Mouse (Mus musculus): ENCODE data around the gene Myrip. TPM values are rescaled to one million over a fixed set of nuclear protein-coding genes. Genes with fewer than 3 reads are reported as not detected.
"Not testable (repeated sequence)": the region's sequence is repeated elsewhere in the genome, so short reads cannot be mapped to it uniquely, and the experiment has no call there.

Myrip gene
- not detected in 2 replicates for total RNA-seq (2015; ENCODE audit: low replicate concordance)
- not detected in 2 replicates for total RNA-seq (2017; ENCODE audit: low replicate concordance)

DNA sequence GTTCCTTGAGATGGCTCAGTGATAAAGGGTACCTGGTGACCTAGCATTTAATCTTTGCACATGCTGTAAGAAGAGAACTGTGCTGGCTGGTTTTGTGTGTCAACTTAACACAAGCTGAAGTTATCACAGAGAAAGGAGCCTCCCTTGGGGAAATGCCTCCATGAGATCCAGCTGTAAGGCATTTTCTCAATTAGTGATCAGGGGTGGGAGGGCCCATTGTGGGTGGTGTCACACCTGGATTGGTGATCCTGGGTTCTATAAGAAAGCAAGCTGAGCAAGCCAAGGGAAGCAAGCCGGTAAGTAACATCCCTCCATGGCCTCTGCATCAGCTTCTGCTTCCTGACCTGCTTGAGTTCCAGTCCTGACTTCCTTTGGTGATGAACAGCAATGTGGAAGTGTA is at the start of gene Myrip:
TSS of gene Myrip (plus strand) at position 301 of the 400 bp plus-strand sequence.
- not testable (repeated sequence) for ATAC-seq (replicated peaks; ENCODE audit: low FRiP score, poor library complexity, severe bottlenecking)

DNA sequence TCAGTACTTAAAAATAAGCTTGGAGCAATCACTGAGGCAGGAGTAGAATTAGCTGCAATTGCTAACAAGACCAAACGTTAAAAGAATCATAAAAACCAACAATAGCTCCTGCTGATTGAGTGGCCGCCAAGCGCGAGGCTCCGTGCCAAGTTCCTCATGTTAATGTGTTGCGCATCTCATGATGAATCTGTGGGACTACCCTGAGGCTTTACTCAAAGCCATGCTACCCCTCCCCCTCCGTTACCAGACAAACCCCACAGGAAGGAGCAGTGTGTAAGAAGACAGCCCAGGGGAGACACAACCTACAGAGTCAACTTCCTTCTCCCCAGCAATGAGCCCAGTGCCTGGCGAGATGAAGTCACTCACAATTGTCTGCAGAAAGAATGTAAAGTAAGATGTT is 41.5 kb upstream of the Myrip start:
- ATAC-seq (replicated peaks; ENCODE audit: low FRiP score, poor library complexity, severe bottlenecking) = no peak

DNA sequence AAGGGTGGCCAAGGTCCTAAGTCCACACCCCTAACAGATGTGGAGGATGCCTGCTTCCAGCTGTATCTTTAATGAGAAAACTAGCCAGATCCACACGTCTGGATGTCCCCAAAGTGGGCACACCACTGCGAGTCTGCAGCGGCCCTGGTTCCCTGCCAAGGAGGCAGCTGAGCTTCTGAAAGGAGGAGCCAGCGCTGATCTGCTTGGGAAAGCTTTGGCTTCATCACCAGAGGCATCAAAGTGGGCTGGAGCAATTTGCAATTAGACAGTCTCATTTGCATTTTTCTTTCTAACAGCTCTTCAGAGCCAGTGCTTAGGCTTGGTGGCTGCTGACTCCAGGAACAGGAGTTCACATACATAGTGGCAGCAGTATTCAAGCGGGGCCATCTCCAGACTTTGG is 37.3 kb upstream of the Myrip start:
- ATAC-seq (replicated peaks; ENCODE audit: low FRiP score, poor library complexity, severe bottlenecking) = no peak

DNA sequence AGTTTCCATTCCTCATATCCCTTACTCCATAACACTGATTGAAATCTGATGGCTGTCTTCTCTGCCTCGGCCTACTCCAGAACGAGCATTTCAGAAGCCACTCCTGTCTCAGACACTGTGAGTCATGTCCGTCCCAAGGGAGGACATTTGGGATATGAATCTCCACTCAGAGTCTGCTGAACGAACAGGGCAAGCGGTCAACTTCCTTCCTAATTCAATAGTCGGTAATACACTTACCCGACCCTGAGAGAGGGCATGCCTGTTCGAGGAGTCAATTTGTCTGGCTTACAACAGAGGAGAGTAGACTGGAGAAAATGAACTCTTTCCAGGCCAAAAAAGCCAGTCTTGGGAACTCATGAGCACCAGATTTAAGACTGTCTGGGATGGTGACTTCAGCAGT is 28.2 kb upstream of the Myrip start:
- no peak for ATAC-seq (replicated peaks; ENCODE audit: low FRiP score, poor library complexity, severe bottlenecking)

DNA sequence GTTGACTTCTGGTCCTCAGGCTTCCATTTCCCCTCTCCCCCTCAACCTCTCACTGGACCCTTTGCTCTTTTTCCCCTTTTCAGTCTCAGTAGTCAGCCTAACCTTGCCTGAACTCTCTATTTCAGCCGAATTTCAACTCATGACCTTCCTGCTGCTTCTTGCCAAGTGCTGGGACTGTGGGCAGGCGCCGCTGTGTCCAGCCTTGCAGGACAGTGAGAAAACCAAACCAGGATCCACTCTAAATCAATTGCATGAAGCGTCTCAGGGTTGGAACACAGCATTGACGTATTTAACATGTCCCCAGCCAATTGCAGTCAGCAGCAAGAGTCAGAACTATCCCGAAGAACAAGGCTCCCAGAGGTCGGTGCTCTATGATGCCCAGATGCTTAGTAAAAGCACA is 26.1 kb upstream of the Myrip start:
- no peak for ATAC-seq (replicated peaks; ENCODE audit: low FRiP score, poor library complexity, severe bottlenecking)

DNA sequence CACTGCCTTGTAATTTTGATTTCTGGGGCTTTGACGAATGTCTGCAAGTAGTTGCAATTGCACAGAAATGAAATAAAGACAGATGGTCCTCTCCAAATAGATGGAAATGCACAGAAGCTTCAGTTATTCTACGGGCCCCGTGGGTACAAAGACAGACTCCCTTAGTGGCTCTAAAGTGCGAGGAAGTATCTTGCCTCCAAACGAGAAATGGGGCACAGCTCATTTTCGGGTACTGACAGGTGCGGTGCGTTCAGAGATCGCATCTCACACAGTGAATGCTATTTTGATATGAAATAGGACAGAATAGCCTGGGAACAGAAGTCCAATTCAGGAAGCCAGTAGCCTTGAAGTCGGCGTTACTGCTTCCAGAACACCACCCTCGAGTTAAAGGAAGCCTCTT is 20.2 kb upstream of the Myrip start:
- ATAC-seq (replicated peaks; ENCODE audit: low FRiP score, poor library complexity, severe bottlenecking) = no peak

DNA sequence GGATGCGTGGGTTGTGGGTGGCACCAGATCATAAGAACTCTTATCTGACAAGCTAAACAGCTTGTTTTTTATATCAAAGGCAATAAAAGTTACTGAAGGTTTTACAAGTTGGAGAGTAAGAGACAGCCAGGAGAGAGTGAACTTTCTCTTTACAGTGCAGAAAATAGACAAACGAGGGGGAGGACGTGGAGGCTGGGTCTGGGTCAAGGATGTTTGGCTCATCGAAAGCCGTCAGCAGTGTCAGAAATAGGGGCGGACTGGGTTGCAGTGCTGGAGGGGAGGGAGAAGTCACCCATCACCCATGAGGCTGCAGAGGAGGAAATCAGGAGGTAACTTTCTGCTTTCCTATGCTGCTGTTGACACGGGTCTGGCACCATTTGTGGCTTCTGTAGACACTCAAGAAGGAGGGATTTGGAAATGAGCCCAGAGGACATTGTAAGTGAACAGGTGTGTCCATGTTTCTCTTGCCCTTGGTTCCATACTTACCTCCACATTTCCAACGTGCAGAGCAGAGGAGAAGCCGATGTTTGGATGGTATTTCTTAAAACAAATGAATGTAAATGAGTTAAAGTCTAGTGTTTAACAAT is 18.8 kb upstream of the Myrip start:
- no peak for ATAC-seq (replicated peaks; ENCODE audit: low FRiP score, poor library complexity, severe bottlenecking)

DNA sequence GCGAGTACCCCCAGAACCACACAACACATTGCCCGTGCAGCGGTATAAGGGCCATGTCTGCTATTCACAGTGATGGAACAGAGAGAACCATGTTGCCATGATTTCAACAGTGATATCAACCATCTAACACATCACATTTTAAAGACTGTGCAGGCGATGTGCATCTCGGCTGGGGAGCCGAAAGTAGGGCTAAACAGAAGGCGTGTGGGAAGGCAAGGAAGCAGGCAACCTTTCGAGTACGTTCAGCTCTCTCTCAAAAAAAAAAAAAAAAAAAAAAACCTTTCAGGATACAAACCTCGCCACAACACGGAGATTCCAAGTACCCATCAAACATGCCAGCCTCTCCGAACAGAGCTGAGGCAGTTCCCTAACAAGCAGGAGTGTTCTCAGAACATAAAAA is 17.8 kb upstream of the Myrip start:
- no peak for ATAC-seq (replicated peaks; ENCODE audit: low FRiP score, poor library complexity, severe bottlenecking)

DNA sequence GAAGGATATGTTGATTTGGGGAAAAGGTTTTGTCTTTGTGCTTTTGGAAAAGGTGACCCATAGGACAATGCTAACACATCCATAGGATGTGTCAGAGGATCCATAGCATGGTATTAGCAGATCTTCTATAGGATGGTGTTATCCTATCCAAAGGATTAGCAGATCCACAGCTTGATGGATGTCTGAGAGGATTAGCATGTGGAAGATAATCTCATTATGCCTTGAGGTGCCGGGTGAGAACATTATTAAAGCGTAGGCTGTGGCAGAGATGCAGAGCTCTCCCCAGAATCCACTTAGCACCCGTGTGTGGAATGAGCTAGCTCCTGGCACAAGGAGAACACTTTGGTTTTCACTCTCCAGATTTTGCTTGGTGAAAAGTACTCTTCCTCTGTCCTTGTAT is 13.3 kb upstream of the Myrip start:
- no peak for ATAC-seq (replicated peaks; ENCODE audit: low FRiP score, poor library complexity, severe bottlenecking)

DNA sequence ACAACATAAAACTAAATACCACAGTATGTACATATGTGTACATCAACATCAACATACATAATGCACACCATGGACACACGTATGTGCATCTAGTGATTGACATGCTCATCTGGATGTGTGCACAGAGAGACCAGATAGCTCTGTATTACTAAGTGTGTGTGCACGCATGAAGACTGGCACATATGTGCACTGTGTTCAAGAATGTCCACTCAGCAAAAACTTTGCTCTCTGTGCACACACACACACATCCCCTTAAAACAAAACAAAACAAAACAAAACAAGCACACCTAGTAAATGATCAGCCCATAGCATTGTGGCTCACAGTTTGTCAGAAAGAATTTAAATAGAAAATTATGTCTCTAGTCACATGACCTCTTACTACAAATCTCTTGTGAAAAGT is 10.9 kb upstream of the Myrip start:
- ATAC-seq (replicated peaks; ENCODE audit: low FRiP score, poor library complexity, severe bottlenecking) = no peak

DNA sequence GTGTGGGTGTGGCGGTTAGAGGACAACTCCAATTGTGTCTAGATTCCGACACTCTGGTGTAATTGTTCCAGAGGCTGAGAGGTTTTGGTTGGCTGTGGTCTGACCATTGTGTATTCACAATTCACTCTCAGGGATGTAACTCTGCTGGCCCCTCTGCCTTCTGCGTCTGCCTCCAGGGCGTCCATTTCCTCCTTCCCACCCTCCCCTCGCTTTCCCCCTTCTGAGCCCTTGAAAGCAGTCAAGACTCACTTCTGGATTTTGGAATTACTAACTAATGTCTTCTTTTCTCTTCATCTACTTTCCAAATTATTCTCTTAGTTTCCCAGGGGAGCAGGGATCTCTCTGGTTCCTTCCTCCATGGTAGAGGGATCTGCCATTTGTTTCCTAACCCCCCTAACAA is 8.8 kb upstream of the Myrip start:
- ATAC-seq (replicated peaks; ENCODE audit: low FRiP score, poor library complexity, severe bottlenecking) = no peak

DNA sequence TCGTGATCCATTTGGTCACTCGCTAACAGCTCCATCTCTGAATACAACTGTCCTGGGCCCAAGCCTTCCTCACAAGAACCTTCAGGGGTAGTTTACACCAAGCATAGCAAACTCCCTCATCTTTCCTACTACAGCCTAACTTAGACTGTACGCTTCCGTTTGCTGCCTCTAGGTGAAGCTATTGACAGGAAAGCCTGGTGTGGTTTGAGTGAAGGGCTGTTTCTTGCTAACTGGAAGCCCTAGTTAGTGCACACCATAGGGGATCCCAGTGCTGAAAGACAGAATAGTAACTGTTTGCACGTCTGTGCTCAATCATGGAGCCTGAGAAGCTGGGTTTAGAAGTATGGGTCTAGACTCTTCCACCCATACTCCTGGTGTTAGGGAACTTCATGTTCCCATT is 5.8 kb upstream of the Myrip start:
- ATAC-seq (replicated peaks; ENCODE audit: low FRiP score, poor library complexity, severe bottlenecking) = no peak

DNA sequence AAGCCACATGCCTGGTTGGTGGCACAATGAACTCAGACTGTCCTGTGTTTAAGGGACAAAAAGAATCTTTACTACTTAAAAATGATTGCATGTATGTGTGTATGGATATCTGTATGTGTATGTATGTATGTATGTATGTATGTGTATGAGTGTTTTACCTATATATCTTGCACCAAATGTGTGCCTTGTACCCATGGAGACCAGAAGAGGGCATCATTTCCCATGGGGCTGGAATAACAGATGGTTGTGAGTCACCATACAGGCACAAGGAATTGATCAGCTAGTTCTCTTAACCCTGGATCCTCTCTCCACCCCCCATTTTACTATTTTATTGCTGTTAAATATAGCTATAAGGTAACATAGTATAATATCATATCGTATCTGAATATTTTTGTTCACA is 4.4 kb upstream of the Myrip start:
- ATAC-seq (replicated peaks; ENCODE audit: low FRiP score, poor library complexity, severe bottlenecking) = no peak

DNA sequence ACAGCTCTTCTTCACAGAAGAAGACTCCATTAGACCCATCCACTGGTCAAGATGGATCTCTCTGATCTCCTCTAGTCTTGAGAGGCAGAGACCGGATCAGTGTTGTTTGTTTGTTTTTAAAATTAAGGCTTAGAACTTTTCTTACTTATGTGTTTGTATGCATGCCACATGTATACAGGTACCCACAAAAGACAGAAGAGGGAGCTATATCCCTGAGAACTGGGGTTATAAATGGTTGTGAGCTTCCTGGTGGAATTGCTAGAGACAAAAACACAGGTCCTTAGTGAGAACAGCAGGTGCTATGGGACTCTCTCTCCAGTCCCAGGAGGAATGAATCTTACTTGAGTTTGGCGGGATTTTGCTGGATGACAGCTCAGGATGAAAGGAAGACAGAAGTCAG is 1.9 kb upstream of the Myrip start:
- no peak for ATAC-seq (replicated peaks; ENCODE audit: low FRiP score, poor library complexity, severe bottlenecking)

DNA sequence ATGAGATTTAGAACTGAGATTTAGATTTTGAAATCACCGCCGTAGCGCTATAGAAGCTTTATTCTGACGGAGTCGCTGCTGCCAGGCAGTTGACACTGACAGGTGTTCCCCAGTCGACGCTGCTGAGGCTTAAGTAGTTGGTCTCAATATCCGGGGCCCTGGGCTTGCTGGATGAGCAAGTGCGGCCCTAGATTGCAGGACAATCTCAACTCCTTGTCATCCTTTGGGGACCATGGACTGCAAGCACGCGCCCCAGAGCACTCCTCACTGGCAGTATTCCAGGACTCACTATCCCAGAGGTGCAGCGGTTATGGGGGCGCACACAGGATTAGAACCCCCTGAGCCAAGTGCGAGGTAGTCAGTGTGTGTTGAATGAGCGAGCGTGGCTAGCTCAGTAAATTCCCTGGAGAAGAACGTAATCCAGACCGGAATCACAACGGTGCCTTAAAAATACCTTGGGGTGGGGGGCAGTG is 1.7 kb downstream of the Myrip start:
- ATAC-seq (replicated peaks; ENCODE audit: low FRiP score, poor library complexity, severe bottlenecking) = no peak

DNA sequence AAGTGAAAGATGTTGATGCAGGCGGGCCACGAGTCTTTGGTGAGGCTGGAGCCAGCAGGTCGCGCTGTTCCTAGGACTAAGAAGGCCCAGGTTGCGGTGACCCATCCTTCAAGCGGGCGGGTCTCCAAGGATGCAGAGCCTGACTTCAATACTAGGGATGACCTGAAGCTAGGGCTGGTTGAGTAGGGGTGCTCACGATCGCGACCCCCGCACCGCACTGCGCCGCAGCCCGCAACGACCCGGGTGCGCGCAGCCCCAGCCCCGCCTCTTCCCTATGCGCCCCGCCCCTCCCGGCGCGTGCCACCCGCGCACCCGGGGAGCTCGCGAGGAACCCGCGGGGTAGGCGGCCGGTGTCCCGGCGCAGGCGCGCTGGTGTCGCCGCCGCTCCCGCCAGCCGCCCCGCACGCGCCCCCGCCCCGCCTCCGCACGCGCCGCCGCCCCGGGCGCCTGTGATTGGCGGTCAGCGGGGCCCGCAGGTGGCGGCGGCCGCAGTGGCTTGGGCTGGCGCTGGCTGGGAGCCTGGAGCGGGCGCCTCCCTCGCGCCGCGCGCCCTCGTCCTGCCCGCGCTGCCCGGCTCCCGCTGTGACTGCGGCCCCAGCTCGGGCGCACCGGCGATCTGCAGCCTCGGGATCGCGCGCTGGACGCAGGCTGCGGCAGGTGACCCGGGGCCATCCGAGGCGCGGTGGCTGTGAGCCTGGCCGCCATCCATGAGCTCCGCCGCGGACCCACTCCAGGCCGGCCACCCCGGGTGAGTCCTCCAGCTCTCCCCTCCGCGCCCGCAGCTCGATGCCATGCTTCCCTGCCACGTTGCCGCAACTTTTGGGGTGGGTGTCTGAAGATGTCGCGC is 2.4 kb downstream of the Myrip start:
- ATAC-seq (replicated peaks; ENCODE audit: low FRiP score, poor library complexity, severe bottlenecking) = no peak

DNA sequence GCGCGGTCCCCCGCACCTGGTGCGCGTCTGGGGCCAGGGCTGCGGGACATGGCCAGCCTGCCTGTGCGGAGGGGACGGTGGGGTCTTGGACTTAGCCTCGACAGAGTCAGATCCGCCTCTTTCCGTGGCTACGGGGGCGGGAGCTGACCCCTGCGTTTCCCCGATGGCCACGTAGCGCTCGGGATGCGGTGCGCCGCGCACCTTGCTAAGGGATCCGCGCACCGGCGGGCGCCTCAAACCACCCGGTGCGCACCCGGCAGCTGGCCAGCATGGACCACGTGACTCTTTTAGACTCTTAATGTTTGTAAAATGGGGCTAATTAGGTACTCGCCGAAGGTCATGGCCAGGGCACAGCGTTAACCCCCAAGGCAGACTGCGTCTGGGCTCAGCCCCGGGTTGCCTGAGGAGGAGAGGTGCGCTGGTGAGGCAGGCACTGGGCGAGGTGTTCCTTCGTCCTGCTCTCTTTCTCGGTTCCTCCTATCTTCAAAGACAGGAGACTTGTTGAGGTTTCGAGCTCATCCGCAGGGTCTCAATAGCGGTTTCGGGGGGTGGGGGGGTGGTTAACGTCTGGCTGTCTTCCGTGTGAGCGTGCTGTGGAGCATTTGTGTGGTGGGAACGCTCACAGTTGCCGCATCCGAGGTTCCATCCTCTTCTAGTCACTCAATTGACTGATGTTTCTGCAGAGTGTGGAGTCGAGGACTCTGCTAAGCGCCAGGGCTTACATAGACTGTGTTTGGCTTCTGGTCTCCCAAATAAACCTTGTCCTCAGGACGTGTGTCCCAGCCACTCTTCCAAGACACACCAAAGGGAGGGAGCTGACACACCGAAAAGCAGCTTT is 3.2 kb downstream of the Myrip start:
- ATAC-seq (replicated peaks; ENCODE audit: low FRiP score, poor library complexity, severe bottlenecking) = no peak

DNA sequence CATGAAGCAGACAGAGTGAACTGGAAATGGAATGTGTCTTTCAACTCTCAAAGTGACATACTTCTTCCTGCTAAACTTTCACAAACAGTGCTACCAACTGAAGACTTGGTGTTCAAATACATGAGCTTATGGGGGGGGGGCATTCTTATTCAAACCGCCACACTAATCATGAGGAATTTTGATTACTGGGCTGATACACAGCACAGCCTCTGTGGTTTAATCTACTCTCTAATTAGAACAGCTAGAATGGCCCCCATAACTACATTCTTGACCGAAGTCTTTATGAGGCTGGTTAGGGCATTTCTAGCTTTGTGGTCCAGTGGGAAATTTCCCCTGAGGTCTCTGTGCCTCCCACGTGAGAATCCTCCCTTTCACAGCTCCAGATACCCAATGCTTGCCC is 13.9 kb downstream of the Myrip start:
- no peak for ATAC-seq (replicated peaks; ENCODE audit: low FRiP score, poor library complexity, severe bottlenecking)

DNA sequence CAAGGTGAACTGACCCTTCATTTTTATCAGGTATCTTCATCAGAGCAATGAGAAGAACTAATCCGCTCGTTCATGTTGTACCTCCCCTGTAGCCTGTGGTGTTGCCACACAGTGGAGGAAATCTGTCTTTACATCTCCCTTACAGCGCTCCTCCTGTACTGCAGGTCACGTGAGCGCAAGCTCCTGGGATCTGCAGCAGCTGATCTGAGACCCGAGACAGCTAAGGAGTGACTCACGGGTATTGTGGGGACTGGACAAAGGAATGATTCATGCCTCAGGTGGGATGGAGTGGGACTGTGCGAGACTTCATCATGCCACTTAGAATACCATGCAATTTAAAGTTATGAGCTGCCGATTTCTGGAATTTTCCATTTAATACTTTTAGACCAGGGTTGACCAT is 17.8 kb downstream of the Myrip start:
- ATAC-seq (replicated peaks; ENCODE audit: low FRiP score, poor library complexity, severe bottlenecking) = no peak

DNA sequence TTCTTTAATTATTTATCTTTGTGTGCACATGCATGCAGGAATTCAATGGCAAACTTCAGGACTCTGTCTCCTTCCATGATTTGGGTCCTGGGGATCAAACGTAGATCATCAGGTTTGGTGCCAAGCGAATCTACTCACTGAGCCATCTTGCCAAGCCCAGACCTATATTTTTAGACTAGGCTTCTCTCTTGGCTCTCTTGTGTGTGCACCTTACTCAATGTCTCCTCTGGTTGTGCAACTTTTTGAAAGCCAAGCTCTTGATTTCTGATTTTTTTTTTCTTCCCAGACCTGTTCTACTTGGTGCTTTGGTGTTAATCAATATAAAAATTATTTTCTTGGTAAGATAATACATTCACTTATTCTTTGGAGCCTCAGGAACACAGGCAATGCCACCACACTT is 19.3 kb downstream of the Myrip start:
- ATAC-seq (replicated peaks; ENCODE audit: low FRiP score, poor library complexity, severe bottlenecking) = no peak
